Mouse (Mus musculus): ENCODE data around the gene Opcml. TPM values are rescaled to one million over a fixed set of nuclear protein-coding genes. Genes with fewer than 3 reads are reported as not detected.

The Opcml gene
- polyA plus RNA-seq, 1 experiment from 2014 or later = 7.4 TPM

GRCm38 (mm10) chr9:28444485-28444884, 653.9 kb downstream of the Opcml start:
- 67% methylated on average over 3 of the region's 3 CpGs for WGBS
- no peak for ATAC-seq (ENCODE audit: low FRiP score, low read depth)
- Histone ChIP-seq H3K27me3 (replicated peaks) (no peaks in the 10 kb centered on the region), H3K27ac (no peak overlapping the region), H3K4me3 (no peak overlapping the region), H3K4me1 (0 out of 2 replicates have a peak, but pooled peaks cover 11% of the 10 kb centered on the region), H3K9ac (no peak overlapping the region), H3K4me2 (replicated peaks) (no peak overlapping the region), H3K36me3 (no peaks in the 10 kb centered on the region), H3K9me3 (no peaks in the 10 kb centered on the region)

GRCm38 (mm10) chr9:28444972-28445371, 654.4 kb downstream of the Opcml start:
- H3K4me3 ChIP-seq = no peak overlapping the region
- no peak overlapping the region for H3K9ac ChIP-seq
- H3K9me3 ChIP-seq = no peaks in the 10 kb centered on the region
- 0 out of 2 replicates have a peak, but pooled peaks cover 6% of the 10 kb centered on the region for H3K4me1 ChIP-seq
- H3K27ac ChIP-seq = no peak overlapping the region
- H3K4me2 ChIP-seq (replicated peaks) = no peak overlapping the region
- 88% methylated on average over 8 of the region's 8 CpGs for WGBS
- H3K27me3 ChIP-seq (replicated peaks) = no peaks in the 10 kb centered on the region
- ATAC-seq (ENCODE audit: low FRiP score, low read depth) = no peak
- H3K36me3 ChIP-seq = no peaks in the 10 kb centered on the region

- Histone ChIP-seq H3K4me3 (no peak overlapping the region), H3K4me2 (replicated peaks) (no peak overlapping the region), H3K36me3 (no peaks in the 10 kb centered on the region), H3K9ac (no peak overlapping the region), H3K27ac (no peak overlapping the region), H3K4me1 (0 out of 2 replicates have a peak, but pooled peaks cover 6% of the 10 kb centered on the region), H3K27me3 (replicated peaks) (no peaks in the 10 kb centered on the region), H3K9me3 (no peaks in the 10 kb centered on the region)
- WGBS = 96% methylated on average over 1 of the region's 1 CpGs
- ATAC-seq (ENCODE audit: low FRiP score, low read depth) = no peak
These were observed 655.3 kb downstream of the Opcml start for GRCm38 (mm10) chr9:28445863-28446262.

- H3K27me3 ChIP-seq (replicated peaks) = no peaks in the 10 kb centered on the region
- H3K4me3 ChIP-seq = no peak overlapping the region
- no peaks in the 10 kb centered on the region for H3K9me3 ChIP-seq
- H3K36me3 ChIP-seq = no peaks in the 10 kb centered on the region
- no peak for ATAC-seq (ENCODE audit: low FRiP score, low read depth)
- H3K4me1 ChIP-seq = 0 out of 2 replicates have a peak, but pooled peaks cover 6% of the 10 kb centered on the region
- H3K27ac ChIP-seq = no peak overlapping the region
- H3K9ac ChIP-seq = no peak overlapping the region
- 83% methylated on average over 4 of the region's 4 CpGs for WGBS
- H3K4me2 ChIP-seq (replicated peaks) = no peak overlapping the region
These were observed 655.9 kb downstream of the Opcml start for GRCm38 (mm10) chr9:28446278-28447064.

- 80% methylated on average over 2 of the region's 2 CpGs for WGBS
- no peaks in the 10 kb centered on the region for H3K9me3 ChIP-seq
- H3K36me3 ChIP-seq = no peaks in the 10 kb centered on the region
- H3K27ac ChIP-seq = no peak overlapping the region
- no peaks in the 10 kb centered on the region for H3K27me3 ChIP-seq (replicated peaks)
- no peak for ATAC-seq (ENCODE audit: low FRiP score, low read depth)
- H3K9ac ChIP-seq = no peak overlapping the region
- H3K4me1 ChIP-seq = no peaks in the 10 kb centered on the region
- H3K4me2 ChIP-seq (replicated peaks) = no peak overlapping the region
- no peak overlapping the region for H3K4me3 ChIP-seq
These were observed 661.9 kb downstream of the Opcml start for GRCm38 (mm10) chr9:28452509-28452908.

- no peak for ATAC-seq (ENCODE audit: low FRiP score, low read depth)
- 84% methylated on average over 2 of the region's 2 CpGs for WGBS
These were observed 662.5 kb downstream of the Opcml start for GRCm38 (mm10) chr9:28453062-28453461.

GRCm38 (mm10) chr9:28457982-28458770, 667.6 kb downstream of the Opcml start:
- no peak overlapping the region for H3K4me3 ChIP-seq
- no peaks in the 10 kb centered on the region for H3K9me3 ChIP-seq
- 73% methylated on average over 7 of the region's 7 CpGs for WGBS
- no peaks in the 10 kb centered on the region for H3K27me3 ChIP-seq (replicated peaks)
- H3K36me3 ChIP-seq = no peaks in the 10 kb centered on the region
- no peak for ATAC-seq (ENCODE audit: low FRiP score, low read depth)
- H3K9ac ChIP-seq = no peak overlapping the region
- no peak overlapping the region for H3K27ac ChIP-seq
- H3K4me2 ChIP-seq (replicated peaks) = no peak overlapping the region
- no peaks in the 10 kb centered on the region for H3K4me1 ChIP-seq

More at GRCm38 (mm10) chr9:28453062-28453461, 662.5 kb downstream of the Opcml start:
- Histone ChIP-seq H3K27ac (no peak overlapping the region), H3K4me1 (no peaks in the 10 kb centered on the region), H3K4me3 (no peak overlapping the region), H3K9ac (no peak overlapping the region), H3K27me3 (replicated peaks) (no peaks in the 10 kb centered on the region), H3K36me3 (no peaks in the 10 kb centered on the region), H3K4me2 (replicated peaks) (no peak overlapping the region), H3K9me3 (no peaks in the 10 kb centered on the region)

GRCm38 (mm10) chr9:28463622-28464021, 673.0 kb downstream of the Opcml start:
- no peak for ATAC-seq (ENCODE audit: low FRiP score, low read depth)
- Histone ChIP-seq H3K4me3 (no peak overlapping the region), H3K4me1 (no peaks in the 10 kb centered on the region), H3K4me2 (replicated peaks) (no peak overlapping the region), H3K27me3 (replicated peaks) (no peaks in the 10 kb centered on the region), H3K9me3 (no peaks in the 10 kb centered on the region), H3K27ac (no peak overlapping the region), H3K36me3 (no peaks in the 10 kb centered on the region), H3K9ac (no peak overlapping the region)
- 77% methylated on average over 6 of the region's 6 CpGs for WGBS

- Histone ChIP-seq H3K27me3 (replicated peaks) (no peaks in the 10 kb centered on the region), H3K27ac (no peak overlapping the region), H3K4me2 (replicated peaks) (no peak overlapping the region), H3K9me3 (no peaks in the 10 kb centered on the region), H3K9ac (no peak overlapping the region), H3K4me3 (no peak overlapping the region), H3K36me3 (no peaks in the 10 kb centered on the region), H3K4me1 (peaks cover 12% of the 10 kb centered on the region; the same call in 1 of the 2 replicates)
- ATAC-seq (ENCODE audit: low FRiP score, low read depth) = no peak
- 89% methylated on average over 6 of the region's 6 CpGs for WGBS
These were observed 678.8 kb downstream of the Opcml start for GRCm38 (mm10) chr9:28469419-28469818.

- Histone ChIP-seq H3K9ac (no peak overlapping the region), H3K36me3 (no peaks in the 10 kb centered on the region), H3K27ac (no peak overlapping the region), H3K9me3 (no peaks in the 10 kb centered on the region), H3K4me2 (replicated peaks) (no peak overlapping the region), H3K4me1 (peaks cover 12% of the 10 kb centered on the region; the same call in 1 of the 2 replicates), H3K27me3 (replicated peaks) (no peaks in the 10 kb centered on the region), H3K4me3 (no peak overlapping the region)
- 41% methylated on average over 4 of the region's 4 CpGs for whole genome bisulfite sequencing
- ATAC-seq (ENCODE audit: low FRiP score, low read depth) = no peak
These were observed 680.9 kb downstream of the Opcml start for GRCm38 (mm10) chr9:28471501-28471900.

GRCm38 (mm10) chr9:28474586-28474985, 684.0 kb downstream of the Opcml start:
- ATAC-seq (ENCODE audit: low FRiP score, low read depth) = no peak
- Histone ChIP-seq H3K4me1 (peaks cover 12% of the 10 kb centered on the region; the same call in 1 of the 2 replicates), H3K27me3 (replicated peaks) (no peaks in the 10 kb centered on the region), H3K36me3 (no peaks in the 10 kb centered on the region), H3K4me3 (no peak overlapping the region), H3K4me2 (replicated peaks) (no peak overlapping the region), H3K9ac (no peak overlapping the region), H3K27ac (no peak overlapping the region), H3K9me3 (no peaks in the 10 kb centered on the region)
- WGBS = 93% methylated on average over 6 of the region's 6 CpGs

GRCm38 (mm10) chr9:28481261-28481660, 690.7 kb downstream of the Opcml start:
- no peaks in the 10 kb centered on the region for H3K27me3 ChIP-seq (replicated peaks)
- no peak overlapping the region for H3K27ac ChIP-seq
- H3K4me2 ChIP-seq (replicated peaks) = no peak overlapping the region
- H3K9ac ChIP-seq = no peak overlapping the region
- H3K9me3 ChIP-seq = no peaks in the 10 kb centered on the region
- H3K36me3 ChIP-seq = no peaks in the 10 kb centered on the region
- H3K4me3 ChIP-seq = no peak overlapping the region
- no peaks in the 10 kb centered on the region for H3K4me1 ChIP-seq
- ATAC-seq (ENCODE audit: low FRiP score, low read depth) = no peak
- 90% methylated on average over 4 of the region's 4 CpGs for WGBS

Measured in neural tube, embryonic 12.5 days (tissue).